Mouse (Mus musculus): ENCODE data around the gene Adora2a. TPM values are rescaled to one million over a fixed set of nuclear protein-coding genes. Genes with fewer than 3 reads are reported as not detected.

Gene Adora2a
- polyA plus RNA-seq, 1 experiment from 2014 or later: 3.5 TPM

- Histone ChIP-seq H3K27ac (replicated peaks; ENCODE audit: low read depth, low read length) (no peak overlapping the region), H3K9me3 (ENCODE audit: control insufficient read depth, low read length) (no peaks in the 10 kb centered on the region), H3K36me3 (ENCODE audit: control insufficient read depth, insufficient read depth, low read length) (no peaks in the 10 kb centered on the region), H3K27me3 (ENCODE audit: control insufficient read depth, insufficient read depth, low read length) (no peaks in the 10 kb centered on the region), H3K4me3 (ENCODE audit: low read depth, low read length) (no peak overlapping the region), H3K4me1 (ENCODE audit: control insufficient read depth, insufficient read depth, low read length) (no peaks in the 10 kb centered on the region), H3K4me2 (ENCODE audit: low read depth, severe bottlenecking) (no peak overlapping the region), H3K9ac (ENCODE audit: low read length) (no peak overlapping the region)
- 94% methylated on average over 23 of the region's 23 CpGs for WGBS
- DNase-seq (ENCODE audit: low spot score): no peak
- ATAC-seq (ENCODE audit: insufficient number of reproducible peaks, low FRiP score, low TSS enrichment, low read depth): no peak
Observed at GRCm38 (mm10) chr10:75325821-75326220, 9.1 kb downstream of the Adora2a start.

- no peak overlapping the region for H3K4me2 ChIP-seq (ENCODE audit: low read depth, severe bottlenecking)
- DNase-seq (ENCODE audit: low spot score) (no peak), ATAC-seq (ENCODE audit: insufficient number of reproducible peaks, low FRiP score, low TSS enrichment, low read depth) (no peak)
- no peaks in the 10 kb centered on the region for H3K36me3 ChIP-seq (ENCODE audit: control insufficient read depth, insufficient read depth, low read length)
- no peaks in the 10 kb centered on the region for H3K9me3 ChIP-seq (ENCODE audit: control insufficient read depth, low read length)
- no peaks in the 10 kb centered on the region for H3K4me1 ChIP-seq (ENCODE audit: control insufficient read depth, insufficient read depth, low read length)
- H3K4me3 ChIP-seq (ENCODE audit: low read depth, low read length): no peak overlapping the region
- H3K27me3 ChIP-seq (ENCODE audit: control insufficient read depth, insufficient read depth, low read length): no peaks in the 10 kb centered on the region
- H3K9ac ChIP-seq (ENCODE audit: low read length): no peak overlapping the region
- no peak overlapping the region for H3K27ac ChIP-seq (replicated peaks; ENCODE audit: low read depth, low read length)
- 75% methylated on average over 3 of the region's 3 CpGs for WGBS
Observed at GRCm38 (mm10) chr10:75326553-75326952, 9.9 kb downstream of the Adora2a start.

- Histone ChIP-seq H3K4me3 (ENCODE audit: low read depth, low read length) (no peak overlapping the region), H3K4me2 (ENCODE audit: low read depth, severe bottlenecking) (no peak overlapping the region), H3K9me3 (ENCODE audit: control insufficient read depth, low read length) (no peaks in the 10 kb centered on the region), H3K27me3 (ENCODE audit: control insufficient read depth, insufficient read depth, low read length) (no peaks in the 10 kb centered on the region), H3K9ac (ENCODE audit: low read length) (no peak overlapping the region), H3K4me1 (ENCODE audit: control insufficient read depth, insufficient read depth, low read length) (no peaks in the 10 kb centered on the region), H3K27ac (replicated peaks; ENCODE audit: low read depth, low read length) (no peak overlapping the region), H3K36me3 (ENCODE audit: control insufficient read depth, insufficient read depth, low read length) (no peaks in the 10 kb centered on the region)
- ATAC-seq (ENCODE audit: insufficient number of reproducible peaks, low FRiP score, low TSS enrichment, low read depth): no peak
- 71% methylated on average over 11 of the region's 11 CpGs for WGBS
- DNase-seq (ENCODE audit: low spot score): no peak
Observed at GRCm38 (mm10) chr10:75327081-75327480, 10.4 kb downstream of the Adora2a start.

- Histone ChIP-seq H3K27ac (replicated peaks; ENCODE audit: low read depth, low read length) (no peak overlapping the region), H3K27me3 (ENCODE audit: control insufficient read depth, insufficient read depth, low read length) (no peaks in the 10 kb centered on the region), H3K4me3 (ENCODE audit: low read depth, low read length) (no peak overlapping the region), H3K4me2 (ENCODE audit: low read depth, severe bottlenecking) (no peak overlapping the region), H3K4me1 (ENCODE audit: control insufficient read depth, insufficient read depth, low read length) (no peaks in the 10 kb centered on the region), H3K9me3 (ENCODE audit: control insufficient read depth, low read length) (no peaks in the 10 kb centered on the region), H3K9ac (ENCODE audit: low read length) (no peak overlapping the region), H3K36me3 (ENCODE audit: control insufficient read depth, insufficient read depth, low read length) (no peaks in the 10 kb centered on the region)
- ATAC-seq (ENCODE audit: insufficient number of reproducible peaks, low FRiP score, low TSS enrichment, low read depth): no peak
- DNase-seq (ENCODE audit: low spot score): no peak
- 19% methylated on average over 4 of the region's 4 CpGs for WGBS
Observed at GRCm38 (mm10) chr10:75328201-75328704, 11.6 kb downstream of the Adora2a start.

GRCm38 (mm10) chr10:75332268-75332667, 15.6 kb downstream of the Adora2a start:
- no peaks in the 10 kb centered on the region for H3K27me3 ChIP-seq (ENCODE audit: control insufficient read depth, insufficient read depth, low read length)
- H3K36me3 ChIP-seq (ENCODE audit: control insufficient read depth, insufficient read depth, low read length): no peaks in the 10 kb centered on the region
- WGBS: 76% methylated on average over 3 of the region's 3 CpGs
- H3K9ac ChIP-seq (ENCODE audit: low read length): no peak overlapping the region
- DNase-seq (ENCODE audit: low spot score) (no peak), ATAC-seq (ENCODE audit: insufficient number of reproducible peaks, low FRiP score, low TSS enrichment, low read depth) (no peak)
- H3K4me2 ChIP-seq (ENCODE audit: low read depth, severe bottlenecking): no peak overlapping the region
- H3K4me3 ChIP-seq (ENCODE audit: low read depth, low read length): no peak overlapping the region
- H3K27ac ChIP-seq (replicated peaks; ENCODE audit: low read depth, low read length): no peak overlapping the region
- H3K4me1 ChIP-seq (ENCODE audit: control insufficient read depth, insufficient read depth, low read length): no peaks in the 10 kb centered on the region
- H3K9me3 ChIP-seq (ENCODE audit: control insufficient read depth, low read length): no peaks in the 10 kb centered on the region

GRCm38 (mm10) chr10:75333176-75333776, 16.6 kb downstream of the Adora2a start:
- no peaks in the 10 kb centered on the region for H3K9me3 ChIP-seq (ENCODE audit: control insufficient read depth, low read length)
- no peaks in the 10 kb centered on the region for H3K27me3 ChIP-seq (ENCODE audit: control insufficient read depth, insufficient read depth, low read length)
- no peaks in the 10 kb centered on the region for H3K36me3 ChIP-seq (ENCODE audit: control insufficient read depth, insufficient read depth, low read length)
- no peak overlapping the region for H3K9ac ChIP-seq (ENCODE audit: low read length)
- no peak overlapping the region for H3K4me3 ChIP-seq (ENCODE audit: low read depth, low read length)
- DNase-seq (ENCODE audit: low spot score) (no peak), ATAC-seq (ENCODE audit: insufficient number of reproducible peaks, low FRiP score, low TSS enrichment, low read depth) (no peak; the same call in 1 of the 2 replicates)
- WGBS: 91% methylated on average over 23 of the region's 23 CpGs
- H3K27ac ChIP-seq (replicated peaks; ENCODE audit: low read depth, low read length): no peak overlapping the region
- H3K4me1 ChIP-seq (ENCODE audit: control insufficient read depth, insufficient read depth, low read length): no peaks in the 10 kb centered on the region
- no peak overlapping the region for H3K4me2 ChIP-seq (ENCODE audit: low read depth, severe bottlenecking)

- no peak overlapping the region for H3K27ac ChIP-seq (replicated peaks; ENCODE audit: low read depth, low read length)
- ATAC-seq (ENCODE audit: insufficient number of reproducible peaks, low FRiP score, low TSS enrichment, low read depth) (no peak), DNase-seq (ENCODE audit: low spot score) (no peak)
- no peak overlapping the region for H3K9ac ChIP-seq (ENCODE audit: low read length)
- H3K4me2 ChIP-seq (ENCODE audit: low read depth, severe bottlenecking): no peak overlapping the region
- no peaks in the 10 kb centered on the region for H3K9me3 ChIP-seq (ENCODE audit: control insufficient read depth, low read length)
- H3K27me3 ChIP-seq (ENCODE audit: control insufficient read depth, insufficient read depth, low read length): no peaks in the 10 kb centered on the region
- no peaks in the 10 kb centered on the region for H3K36me3 ChIP-seq (ENCODE audit: control insufficient read depth, insufficient read depth, low read length)
- H3K4me1 ChIP-seq (ENCODE audit: control insufficient read depth, insufficient read depth, low read length): no peaks in the 10 kb centered on the region
- no peak overlapping the region for H3K4me3 ChIP-seq (ENCODE audit: low read depth, low read length)
- WGBS: 75% methylated on average over 7 of the region's 7 CpGs
Observed at GRCm38 (mm10) chr10:75334175-75334574, 17.5 kb downstream of the Adora2a start.

GRCm38 (mm10) chr10:75335075-75335474, 18.4 kb downstream of the Adora2a start:
- Histone ChIP-seq H3K36me3 (ENCODE audit: control insufficient read depth, insufficient read depth, low read length) (no peaks in the 10 kb centered on the region), H3K4me1 (ENCODE audit: control insufficient read depth, insufficient read depth, low read length) (no peaks in the 10 kb centered on the region), H3K9ac (ENCODE audit: low read length) (no peak overlapping the region), H3K9me3 (ENCODE audit: control insufficient read depth, low read length) (no peaks in the 10 kb centered on the region), H3K4me3 (ENCODE audit: low read depth, low read length) (no peak overlapping the region), H3K27ac (replicated peaks; ENCODE audit: low read depth, low read length) (no peak overlapping the region), H3K27me3 (ENCODE audit: control insufficient read depth, insufficient read depth, low read length) (no peaks in the 10 kb centered on the region), H3K4me2 (ENCODE audit: low read depth, severe bottlenecking) (no peak overlapping the region)
- DNase-seq (ENCODE audit: low spot score) (no peak), ATAC-seq (ENCODE audit: insufficient number of reproducible peaks, low FRiP score, low TSS enrichment, low read depth) (no peak)
- 82% methylated on average over 6 of the region's 6 CpGs for WGBS

GRCm38 (mm10) chr10:75337231-75337630, 20.6 kb downstream of the Adora2a start:
- DNase-seq (ENCODE audit: low spot score): no peak
- no peak for ATAC-seq (ENCODE audit: insufficient number of reproducible peaks, low FRiP score, low TSS enrichment, low read depth)
- Histone ChIP-seq H3K27me3 (ENCODE audit: control insufficient read depth, insufficient read depth, low read length) (no peaks in the 10 kb centered on the region), H3K4me1 (ENCODE audit: control insufficient read depth, insufficient read depth, low read length) (no peaks in the 10 kb centered on the region), H3K36me3 (ENCODE audit: control insufficient read depth, insufficient read depth, low read length) (no peaks in the 10 kb centered on the region), H3K27ac (replicated peaks; ENCODE audit: low read depth, low read length) (no peak overlapping the region), H3K4me2 (ENCODE audit: low read depth, severe bottlenecking) (no peak overlapping the region), H3K9ac (ENCODE audit: low read length) (no peak overlapping the region), H3K9me3 (ENCODE audit: control insufficient read depth, low read length) (no peaks in the 10 kb centered on the region), H3K4me3 (ENCODE audit: low read depth, low read length) (no peak overlapping the region)
- 81% methylated on average over 10 of the region's 10 CpGs for WGBS
